Mouse (Mus musculus) central nervous system, embryonic 14 days (tissue): Measurements from ENCODE around the gene Ly6g. TPM values are rescaled to one million over a fixed set of nuclear protein-coding genes. Genes with fewer than 3 reads are reported as not detected.

Experiments used
- polyA plus RNA-seq: library from polyadenylated mRNA; depleted of rRNA; stranded (reverse); fragments of >200 nt; gene quantifications from 2 replicates; pipeline ENCODE4 v1.2.3, GENCODE M21; 2012; rRNA removed

The Ly6g gene
- not detected in 2 replicates for polyA plus RNA-seq

DNA sequence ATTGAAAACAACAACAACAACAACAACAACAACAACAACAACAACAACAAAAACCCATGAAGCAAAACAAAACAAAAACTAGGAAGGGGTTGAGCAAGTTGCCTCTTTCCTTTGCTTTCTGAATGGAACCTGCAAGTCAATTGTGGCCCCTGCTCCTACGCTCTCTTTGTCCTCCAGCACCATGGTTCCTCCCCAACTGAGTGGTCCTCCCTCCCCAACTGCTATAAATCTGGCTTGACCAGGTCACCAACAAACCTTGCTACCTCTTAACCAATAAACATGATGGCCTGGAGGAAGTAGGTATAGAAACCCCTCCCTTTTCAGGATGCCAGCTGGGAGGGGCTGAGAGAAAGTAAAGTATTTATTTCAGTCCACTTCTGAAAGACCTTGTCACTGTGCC is at the start of gene Ly6g:
Gene Ly6g, plus strand, starts transcription at position 301 of the 400 bp plus-strand sequence.

DNA sequence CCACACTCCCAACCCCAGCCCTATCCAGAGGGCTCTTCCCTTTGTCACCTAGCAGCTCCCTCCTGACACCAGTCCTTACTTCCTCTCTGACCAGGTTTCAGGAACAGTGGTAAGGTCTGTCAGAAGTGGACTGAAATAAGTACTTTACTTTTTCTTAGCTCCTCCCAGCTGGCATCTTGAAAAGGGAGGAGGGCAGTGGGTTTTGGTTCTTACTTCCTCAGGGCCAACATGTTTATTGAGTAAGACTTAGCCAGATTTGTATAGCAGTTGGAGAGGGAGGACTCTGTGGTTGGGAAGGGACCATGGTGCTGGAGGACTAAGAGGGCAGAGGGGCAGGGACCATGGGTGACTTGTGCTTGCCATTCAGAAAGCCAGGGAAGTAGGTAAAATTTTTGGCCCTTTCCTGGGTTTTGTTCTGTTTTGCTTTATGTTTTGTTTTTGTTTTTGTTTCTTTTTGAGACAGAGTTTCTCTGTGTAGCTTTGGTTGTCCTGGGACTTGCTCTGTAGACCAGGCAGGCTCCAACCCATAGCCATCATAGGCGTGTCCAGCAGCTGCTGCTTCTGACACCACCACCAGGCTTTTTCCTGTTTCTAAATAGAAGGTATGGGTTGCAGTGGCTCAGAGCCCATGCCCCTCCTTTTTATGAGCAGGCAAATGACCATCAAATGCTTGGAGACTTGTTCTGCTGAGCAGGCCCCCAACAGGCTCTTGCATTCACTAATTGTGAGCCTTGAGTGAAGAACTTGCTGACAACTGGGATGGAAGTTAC is 43.0 kb upstream of the Ly6g start, which contains the start of gene Ly6c2:
Gene Ly6c2, minus strand, starts transcription at position 110 of the 770 bp plus-strand sequence.

Other genes with a start within 250 kb of the Ly6g start
- gene Ly6i, start 171.8 kb upstream of the Ly6g start, polyA plus RNA-seq, result not detected in 2 replicates
- 1.0 and 1.7 TPM in 2 replicates for gene Ly6a, start 157.2 kb upstream of the Ly6g start, polyA plus RNA-seq
- gene Ly6c1, start 106.4 kb upstream of the Ly6g start, polyA plus RNA-seq, result 2.6 and 2.7 TPM in 2 replicates
- 0.76 and 1.6 TPM in 2 replicates for gene Ly6c2, start 43.3 kb upstream of the Ly6g start, polyA plus RNA-seq
- 0.05 TPM in 1 of 2 replicates, not detected in the other for gene BC025446, start 61.1 kb downstream of the Ly6g start, polyA plus RNA-seq
- not detected in 2 replicates for gene Ly6f, start 113.2 kb downstream of the Ly6g start, polyA plus RNA-seq